Mouse (Mus musculus): ENCODE results near the gene Dip2c. TPM values are rescaled to one million over a fixed set of nuclear protein-coding genes. Genes with fewer than 3 reads are reported as not detected.

The Dip2c gene
- polyA plus RNA-seq (2017; shearing (Covaris generic)): 1.8 TPM

DNA sequence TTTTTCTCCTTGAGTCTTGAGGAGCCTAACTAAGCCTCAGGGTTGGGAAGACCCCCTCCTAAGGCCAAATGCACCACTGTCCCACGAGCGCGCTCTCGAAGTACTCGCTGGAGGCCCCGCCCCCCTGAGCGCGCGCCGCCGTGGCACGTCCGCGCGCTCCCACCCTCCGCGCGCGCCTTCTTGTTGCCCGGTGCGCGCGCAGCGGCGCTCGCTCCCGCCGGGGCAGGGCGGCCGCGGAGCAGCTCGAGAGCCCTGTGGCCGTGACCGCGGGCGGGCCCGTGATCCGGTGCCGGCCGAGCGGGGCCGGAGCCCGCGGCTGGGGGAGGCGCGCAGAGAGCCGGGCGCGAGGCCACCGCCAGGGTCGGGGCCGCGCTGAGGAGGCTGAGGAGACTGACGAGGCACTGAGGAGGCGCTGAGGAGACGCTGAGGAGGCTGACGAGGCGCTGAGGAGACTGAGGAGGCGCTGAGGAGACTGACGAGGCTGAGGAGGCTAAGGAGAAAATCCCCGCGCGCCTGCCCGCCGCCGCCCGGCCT is at the start of gene Dip2c:
TSS of gene Dip2c (plus strand) at position 207 of the 534 bp plus-strand sequence.

Other genes starting within 250 kb of the Dip2c start
- 75.5 TPM for gene Larp4b, start 182.6 kb upstream of the Dip2c start, polyA plus RNA-seq (2017; shearing (Covaris generic))